Mouse (Mus musculus): ENCODE measurements at regions not wholly inside any gene's neighbourhood (a gene's known extent, or its start where the extent isn't known, plus 50 kb on each side); places are given as distances from the start of the nearest gene placed in this dataset.

GRCm38 (mm10) chr10:18923088-18923821 lies 78.4 kb downstream of the Perp start:
- H3K27ac ChIP-seq (ENCODE audit: insufficient read depth, low read depth, low read length, poor library complexity, severe bottlenecking) = no peak overlapping the region
- TF ChIP-seq CHD2 (IDR thresholded peaks at IDR 0.05; ENCODE audit: low read depth, low read length) (no peak), MAFK (IDR thresholded peaks at IDR 0.05; ENCODE audit: insufficient read depth, low read depth, low read length) (no peak), ZNF384 (IDR thresholded peaks at IDR 0.05; ENCODE audit: low read depth, low read length) (no peak), ZC3H11A (IDR thresholded peaks at IDR 0.05; ENCODE audit: borderline replicate concordance, low read depth, low read length) (no peak), HCFC1 (IDR thresholded peaks at IDR 0.05; ENCODE audit: borderline replicate concordance, insufficient read depth, low read length) (no peak)
- no peak overlapping the region for H3K4me3 ChIP-seq (ENCODE audit: insufficient read depth in 1 of 2, low read depth in 1 of 2, low read length in 2 of 2, poor library complexity in 1 of 2, severe bottlenecking in 1 of 2)
- no peak overlapping the region for H3K9ac ChIP-seq (ENCODE audit: insufficient read depth, low read depth, low read length, poor library complexity, severe bottlenecking)
- H3K36me3 ChIP-seq (ENCODE audit: control insufficient read depth, insufficient read depth, low read length, poor library complexity, severe bottlenecking) = no peaks in the 10 kb centered on the region
- in situ Hi-C loops (cut with MboI; ENCODE audit: low sequenced_read_pairs in 2 of 2, unreplicated experiment in 2 of 2) = loop anchor here in 1 of 2 experiments (25.0 kb wide), 1 partner anchor 161 kb away; no protein-coding TSS in a partner anchor
- H3K9me3 ChIP-seq (ENCODE audit: control insufficient read depth, insufficient read depth, low read depth, low read length) = no peaks in the 10 kb centered on the region
- DNase-seq (ENCODE audit: low read depth, low spot score) = no peak
- no peaks in the 10 kb centered on the region for H3K4me1 ChIP-seq (ENCODE audit: control insufficient read depth in 2 of 2, insufficient read depth in 2 of 2, low read length in 2 of 2, poor library complexity in 1 of 2)

GRCm38 (mm10) chr10:18927811-18928210 lies 83.0 kb downstream of the Perp start:
- no peak for DNase-seq (ENCODE audit: low read depth, low spot score)
- no peak for TF ChIP-seq ZNF384 (IDR thresholded peaks at IDR 0.05; ENCODE audit: low read depth, low read length)
- TF ChIP-seq MAFK (IDR thresholded peaks at IDR 0.05; ENCODE audit: insufficient read depth, low read depth, low read length) = no peak
- no peak for TF ChIP-seq CHD2 (IDR thresholded peaks at IDR 0.05; ENCODE audit: low read depth, low read length)
- TF ChIP-seq ZC3H11A (IDR thresholded peaks at IDR 0.05; ENCODE audit: borderline replicate concordance, low read depth, low read length) = no peak
- TF ChIP-seq HCFC1 (IDR thresholded peaks at IDR 0.05; ENCODE audit: borderline replicate concordance, insufficient read depth, low read length) = no peak
- H3K27ac ChIP-seq (ENCODE audit: insufficient read depth, low read depth, low read length, poor library complexity, severe bottlenecking) = no peak overlapping the region
- H3K4me1 ChIP-seq (ENCODE audit: control insufficient read depth in 2 of 2, insufficient read depth in 2 of 2, low read length in 2 of 2, poor library complexity in 1 of 2) = no peaks in the 10 kb centered on the region
- no peaks in the 10 kb centered on the region for H3K36me3 ChIP-seq (ENCODE audit: control insufficient read depth, insufficient read depth, low read length, poor library complexity, severe bottlenecking)
- no peaks in the 10 kb centered on the region for H3K9me3 ChIP-seq (ENCODE audit: control insufficient read depth, insufficient read depth, low read depth, low read length)
- no peak overlapping the region for H3K9ac ChIP-seq (ENCODE audit: insufficient read depth, low read depth, low read length, poor library complexity, severe bottlenecking)
- in situ Hi-C loops (cut with MboI; ENCODE audit: low sequenced_read_pairs in 2 of 2, unreplicated experiment in 2 of 2) = no loop called here
- no peak overlapping the region for H3K4me3 ChIP-seq (ENCODE audit: insufficient read depth in 1 of 2, low read depth in 1 of 2, low read length in 2 of 2, poor library complexity in 1 of 2, severe bottlenecking in 1 of 2)

GRCm38 (mm10) chr10:18931344-18931743 lies 84.1 kb downstream of the Tnfaip3 start:
- no peak for DNase-seq (ENCODE audit: low read depth, low spot score)
- Histone ChIP-seq H3K9me3 (ENCODE audit: control insufficient read depth, insufficient read depth, low read depth, low read length) (no peaks in the 10 kb centered on the region), H3K9ac (ENCODE audit: insufficient read depth, low read depth, low read length, poor library complexity, severe bottlenecking) (no peak overlapping the region), H3K4me3 (ENCODE audit: insufficient read depth in 1 of 2, low read depth in 1 of 2, low read length in 2 of 2, poor library complexity in 1 of 2, severe bottlenecking in 1 of 2) (no peak overlapping the region), H3K27ac (ENCODE audit: insufficient read depth, low read depth, low read length, poor library complexity, severe bottlenecking) (no peak overlapping the region), H3K36me3 (ENCODE audit: control insufficient read depth, insufficient read depth, low read length, poor library complexity, severe bottlenecking) (no peaks in the 10 kb centered on the region), H3K4me1 (ENCODE audit: control insufficient read depth in 2 of 2, insufficient read depth in 2 of 2, low read length in 2 of 2, poor library complexity in 1 of 2) (no peaks in the 10 kb centered on the region)
- no peak for TF ChIP-seq HCFC1 (IDR thresholded peaks at IDR 0.05; ENCODE audit: borderline replicate concordance, insufficient read depth, low read length)
- no peak for TF ChIP-seq ZC3H11A (IDR thresholded peaks at IDR 0.05; ENCODE audit: borderline replicate concordance, low read depth, low read length)
- TF ChIP-seq MAFK (IDR thresholded peaks at IDR 0.05; ENCODE audit: insufficient read depth, low read depth, low read length) = no peak
- no peak for TF ChIP-seq CHD2 (IDR thresholded peaks at IDR 0.05; ENCODE audit: low read depth, low read length)
- in situ Hi-C loops (cut with MboI; ENCODE audit: low sequenced_read_pairs in 2 of 2, unreplicated experiment in 2 of 2) = no loop called here

- no peak for DNase-seq (ENCODE audit: low read depth, low spot score)
- TF ChIP-seq ZC3H11A (IDR thresholded peaks at IDR 0.05; ENCODE audit: borderline replicate concordance, low read depth, low read length) = no peak
- no peak for TF ChIP-seq MAFK (IDR thresholded peaks at IDR 0.05; ENCODE audit: insufficient read depth, low read depth, low read length)
- no peak for TF ChIP-seq CHD2 (IDR thresholded peaks at IDR 0.05; ENCODE audit: low read depth, low read length)
- TF ChIP-seq ZNF384 (IDR thresholded peaks at IDR 0.05; ENCODE audit: low read depth, low read length) = no peak
- no peak for TF ChIP-seq HCFC1 (IDR thresholded peaks at IDR 0.05; ENCODE audit: borderline replicate concordance, insufficient read depth, low read length)
- in situ Hi-C loops (cut with MboI; ENCODE audit: low sequenced_read_pairs in 2 of 2, unreplicated experiment in 2 of 2) = no loop called here
Measured at GRCm38 (mm10) chr10:18941447-18941846, 74.0 kb downstream of the Tnfaip3 start.

More at GRCm38 (mm10) chr10:18941447-18941846, 74.0 kb downstream of the Tnfaip3 start:
- no peaks in the 10 kb centered on the region for H3K36me3 ChIP-seq (ENCODE audit: control insufficient read depth, insufficient read depth, low read length, poor library complexity, severe bottlenecking)
- no peak overlapping the region for H3K9ac ChIP-seq (ENCODE audit: insufficient read depth, low read depth, low read length, poor library complexity, severe bottlenecking)
- no peak overlapping the region for H3K27ac ChIP-seq (ENCODE audit: insufficient read depth, low read depth, low read length, poor library complexity, severe bottlenecking)
- H3K4me3 ChIP-seq (ENCODE audit: insufficient read depth in 1 of 2, low read depth in 1 of 2, low read length in 2 of 2, poor library complexity in 1 of 2, severe bottlenecking in 1 of 2) = no peak overlapping the region
- H3K4me1 ChIP-seq (ENCODE audit: control insufficient read depth in 2 of 2, insufficient read depth in 2 of 2, low read length in 2 of 2, poor library complexity in 1 of 2) = no peaks in the 10 kb centered on the region
- no peaks in the 10 kb centered on the region for H3K9me3 ChIP-seq (ENCODE audit: control insufficient read depth, insufficient read depth, low read depth, low read length)
